ENCODE assay signal across 10 mouse cellular contexts in the genomic region with DNA sequence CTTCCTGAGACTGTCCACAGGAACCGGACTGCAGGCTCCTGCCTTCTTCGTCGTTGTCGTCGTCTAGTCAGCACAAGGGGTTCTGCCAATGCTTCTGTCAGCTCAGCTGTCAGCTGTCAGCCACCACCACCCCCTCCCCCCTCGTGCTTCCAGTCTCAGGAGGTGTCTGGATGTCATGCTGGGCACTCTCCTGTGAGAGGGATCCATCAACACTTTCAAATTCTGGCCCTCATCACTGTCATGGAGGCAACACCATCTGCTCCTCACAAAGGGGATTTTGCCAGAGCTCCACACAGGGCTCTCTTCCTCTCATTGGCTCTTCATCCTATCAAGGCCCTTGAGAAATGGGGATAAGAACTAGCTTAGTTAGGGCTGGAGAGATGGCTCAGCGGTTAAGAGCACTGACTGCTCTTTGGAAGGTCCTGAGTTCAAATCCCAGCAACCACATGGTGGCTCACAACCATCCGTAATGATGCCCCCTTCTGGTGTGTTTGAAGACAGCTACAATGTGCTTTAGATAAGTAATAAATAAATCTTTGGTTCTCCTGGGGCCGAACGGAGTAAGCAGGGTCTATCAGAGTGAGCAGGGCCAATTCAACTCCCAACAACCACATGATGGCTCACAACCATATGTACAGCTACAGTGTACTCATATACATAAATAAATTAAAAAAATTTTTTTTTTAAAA. TPM values are rescaled to one million over a fixed set of nuclear protein-coding genes. Genes with fewer than 3 reads are reported as not detected.
A peak's percentile ranks its signal among the peaks of the same experiment; 100 is the strongest.
DNase-seq lines count a peak whose midpoint lies in the region; ATAC-seq lines count a peak whose summit lies in the region.
"Had no signal": no experiment of that assay in that cellular context is flagged by ENCODE, and none has a peak within 500 bp of the region (broad histone marks: within the 10 kb centered on the region; RNA-seq: fewer than 3 reads in every experiment).

No protein-coding gene starts in this region.

- peak; percentile 54 to 66 for DNase-seq in layer of hippocampus, postnatal 14 days (ENCODE audit: low spot score in 2 of 2)
- no peak for DNase-seq in layer of hippocampus, adult 9-10 months (ENCODE audit: low spot score)
- peak; percentile 82 for DNase-seq in cerebellum, adult 9-10 months
- DNase-seq in heart, embryonic 10.5 days (ENCODE audit: low spot score) = peak; percentile 94
- peak; percentile 36 for DNase-seq in lung, postnatal 14 days
- no peak for DNase-seq in adipocyte (ENCODE audit: low spot score)
- DNase-seq in right cerebral cortex, postnatal 25 days = no peak
- DNase-seq: adrenal gland, postnatal 10 days; thymus, adult 18-20 months had no signal

- no peak overlapping the region for H3K27ac ChIP-seq in heart, embryonic 10.5 days

- ATAC-seq in erythroblast, adult 5-6 weeks (replicated peaks; ENCODE audit: low FRiP score, poor library complexity, severe bottlenecking) = no peak

- no peak overlapping the region for H3K4me3 ChIP-seq in heart, embryonic 10.5 days

- 25% methylated on average over 10 of the region's 10 CpGs for WGBS in heart, embryonic 10.5 days

- H3K27me3 ChIP-seq in heart, embryonic 10.5 days (ENCODE audit: insufficient read depth, poor library complexity, severe bottlenecking) = peaks cover 28% of the 10 kb centered on the region

- H3K36me3 ChIP-seq in heart, embryonic 10.5 days = peaks cover 12% of the 10 kb centered on the region

- H3K9me3 ChIP-seq in heart, embryonic 10.5 days = peaks cover 3% of the 10 kb centered on the region; the same call in 1 of the 2 replicates

- peaks cover 22% of the 10 kb centered on the region for H3K4me1 ChIP-seq in heart, embryonic 10.5 days

RNA-seq across cellular contexts. Expression of a gene that starts 13.3 kb away (rescaled TPM):
- 10 to 100 TPM; 39.9 to 44.5 TPM for total RNA-seq in layer of hippocampus, postnatal 14 days (2021)
- polyA plus RNA-seq in heart, embryonic 10.5 days (2016; fragmentation: Nextera tagmentation; extraction: Ambion mirVana) = 53.1 TPM in 2 replicates
- 1.2 and 18.8 TPM in 2 replicates for total RNA-seq in erythroblast, adult 5-6 weeks (2015; ENCODE audit: low replicate concordance)
- 7.0 and 20.1 TPM in 2 replicates for total RNA-seq in erythroblast, adult 5-6 weeks (2017; ENCODE audit: low replicate concordance)

Comparison
In these comparisons a context has a peak if more than half of its experiments do, and no peak if none do; other contexts are left out.
1. DNase-seq: peak in layer of hippocampus, postnatal 14 days (2 of 2), cerebellum, adult 9-10 months (single experiment), heart, embryonic 10.5 days (single experiment) and lung, postnatal 14 days (single experiment); none in layer of hippocampus, adult 9-10 months (single experiment), adipocyte (single experiment) and right cerebral cortex, postnatal 25 days (single experiment).